Mouse (Mus musculus): Measurements from ENCODE around the gene Gm28845. TPM values are rescaled to one million over a fixed set of nuclear protein-coding genes. Genes with fewer than 3 reads are reported as not detected.
"Not testable (repeated sequence)": the region's sequence is repeated elsewhere in the genome, so short reads cannot be mapped to it uniquely, and the experiment has no call there.

Gene Gm28845
- total RNA-seq, 2 experiments from 2014 or later: not detected

DNA sequence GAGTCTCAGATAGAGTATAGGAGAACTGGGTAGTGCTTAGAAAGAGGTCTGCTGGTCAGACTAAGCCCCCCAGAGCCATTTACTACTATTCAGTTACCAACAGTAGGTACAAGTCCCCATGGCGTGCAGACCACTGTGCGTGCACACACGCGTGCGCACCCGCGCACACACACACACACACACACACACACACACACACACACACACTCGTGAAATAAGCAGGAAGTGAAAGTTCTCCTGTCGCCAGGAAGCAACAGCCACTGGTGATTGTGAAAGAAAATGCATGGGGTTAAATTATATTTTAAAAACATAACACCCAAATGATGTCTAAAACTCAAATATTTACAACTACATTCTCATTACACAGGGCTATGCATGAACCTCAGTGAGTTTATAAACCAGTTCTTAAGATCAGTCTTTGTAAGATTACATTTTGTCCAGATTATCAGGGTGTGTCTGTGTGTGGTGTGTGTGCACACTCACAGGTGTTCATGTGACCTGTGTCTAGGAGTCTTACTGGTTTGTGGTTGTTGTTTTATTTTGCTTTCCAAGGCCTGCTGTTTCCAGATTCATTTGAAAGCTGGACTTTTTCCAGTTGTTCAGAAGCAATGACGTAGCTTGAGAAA lies 11.6 kb downstream of the Gm28845 start:
- DNase-seq: no peak

DNA sequence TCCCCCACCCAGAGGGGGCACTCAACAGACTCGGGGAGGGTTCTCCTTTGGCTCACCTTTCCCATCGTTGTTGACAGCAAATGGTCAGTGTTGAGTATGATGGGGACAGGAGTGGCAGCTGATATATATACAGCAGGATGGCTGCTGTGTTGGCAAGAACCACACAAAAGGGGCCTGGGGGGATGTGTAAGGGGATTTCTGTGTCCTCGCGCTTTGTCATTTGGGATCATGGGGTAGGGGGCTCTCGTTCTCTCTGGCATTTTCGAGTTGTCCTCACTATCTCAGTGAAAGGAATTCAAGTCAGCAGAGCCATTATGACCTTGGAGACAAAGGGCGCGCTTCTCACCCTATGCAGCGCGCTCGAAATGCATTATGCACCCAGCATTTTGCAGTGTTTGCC lies 16.1 kb downstream of the Gm28845 start, which contains the start of gene Cryga:
Gene Cryga, minus strand, starts transcription at position 101 of the 400 bp plus-strand sequence.
- DNase-seq: no peak

DNA sequence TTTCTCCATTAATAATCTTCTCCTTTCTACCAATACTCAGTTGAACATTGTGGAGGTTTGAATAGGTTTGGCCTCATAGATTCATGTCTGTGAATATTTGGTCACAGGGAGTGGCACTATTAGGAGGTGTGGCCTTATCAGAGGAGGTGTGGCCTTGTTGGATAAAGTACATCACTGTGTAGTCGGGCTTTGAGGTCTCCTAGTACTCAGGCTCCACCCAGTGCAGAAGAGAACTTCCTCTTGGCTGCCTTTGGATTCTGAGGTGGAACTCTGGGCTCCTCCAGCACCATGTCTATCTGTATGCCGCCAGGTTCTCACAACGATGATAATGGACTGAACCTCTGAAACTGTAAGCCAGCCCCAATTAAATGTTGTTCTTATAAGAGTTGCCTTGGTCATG lies 22.4 kb downstream of the Gm28845 start:
- no peak for DNase-seq

DNA sequence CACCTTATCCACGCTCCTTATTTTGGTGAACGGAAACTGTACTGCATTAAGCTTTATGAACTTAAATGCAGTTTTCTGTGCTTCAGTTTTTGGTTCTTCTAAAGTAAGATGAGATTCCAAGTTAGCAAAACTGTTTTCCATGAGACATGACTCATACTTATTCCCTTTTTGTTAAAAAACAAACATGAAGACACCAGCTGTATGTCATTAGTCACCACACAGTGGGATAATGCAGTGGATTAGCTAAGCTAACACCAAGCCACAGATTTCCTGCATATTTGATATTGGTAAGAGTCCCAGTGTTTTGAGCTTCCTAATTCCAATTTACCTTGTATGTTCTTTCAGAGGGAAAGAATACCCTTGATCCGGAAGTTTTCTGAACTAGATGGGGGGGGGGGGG lies 27.8 kb downstream of the Gm28845 start:
- no peak for DNase-seq

DNA sequence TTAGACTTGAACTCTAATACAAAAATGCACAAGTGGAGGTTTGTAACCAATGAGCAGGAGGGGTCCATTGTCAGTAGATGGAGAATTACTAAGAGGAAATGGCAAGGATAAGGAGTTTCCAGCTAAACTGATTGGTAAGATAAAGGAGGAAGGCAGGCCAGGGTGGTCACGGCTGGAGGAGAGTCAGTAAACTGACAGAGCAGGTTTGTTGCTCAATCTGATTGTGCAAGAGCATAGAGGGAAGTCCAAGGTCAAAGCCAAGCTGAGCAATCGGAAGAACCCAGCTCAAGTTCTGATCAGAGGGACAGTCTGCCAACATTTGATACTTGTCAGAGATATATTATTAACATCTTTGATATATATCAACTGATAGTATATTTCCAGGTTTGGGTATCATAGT lies 29.0 kb downstream of the Gm28845 start:
- peak; percentile 67 for DNase-seq

DNA sequence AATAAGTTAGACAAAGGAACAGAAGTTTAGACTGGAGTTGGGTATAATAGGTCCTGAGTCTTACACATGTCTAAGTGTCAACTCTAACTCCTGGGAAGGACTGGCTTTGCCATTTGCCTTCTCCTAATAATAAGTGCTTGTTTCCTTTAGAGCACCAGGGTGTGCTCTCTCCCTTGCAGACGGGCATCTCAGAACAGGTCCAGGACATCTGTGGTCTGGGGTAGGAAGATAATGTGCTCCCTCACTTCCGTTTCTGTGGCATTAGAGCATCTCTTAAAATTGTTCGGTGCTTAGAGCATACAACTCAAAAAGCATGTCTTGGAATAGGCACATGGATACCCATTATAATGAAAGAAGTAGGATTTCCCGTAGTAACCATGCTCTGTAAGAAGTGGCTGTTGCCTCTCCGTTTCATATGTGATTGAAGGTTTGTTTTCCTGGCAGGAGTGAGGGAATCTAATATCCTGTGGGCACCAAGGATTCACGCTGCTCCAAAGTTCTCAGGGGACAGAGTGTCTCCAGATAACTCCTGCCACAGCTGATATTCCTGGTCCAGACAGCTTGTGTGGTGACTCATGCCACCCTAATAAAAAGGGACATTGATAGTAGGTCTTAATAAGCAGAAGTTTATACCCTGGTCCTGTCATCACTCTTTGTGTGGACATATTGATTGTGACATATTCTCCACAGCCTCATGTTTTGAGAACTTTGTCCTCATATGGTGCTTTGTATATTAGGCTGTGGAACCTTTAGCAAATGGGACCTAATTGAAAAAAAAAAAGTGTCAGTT lies 30.6 kb downstream of the Gm28845 start:
- no peak for DNase-seq

DNA sequence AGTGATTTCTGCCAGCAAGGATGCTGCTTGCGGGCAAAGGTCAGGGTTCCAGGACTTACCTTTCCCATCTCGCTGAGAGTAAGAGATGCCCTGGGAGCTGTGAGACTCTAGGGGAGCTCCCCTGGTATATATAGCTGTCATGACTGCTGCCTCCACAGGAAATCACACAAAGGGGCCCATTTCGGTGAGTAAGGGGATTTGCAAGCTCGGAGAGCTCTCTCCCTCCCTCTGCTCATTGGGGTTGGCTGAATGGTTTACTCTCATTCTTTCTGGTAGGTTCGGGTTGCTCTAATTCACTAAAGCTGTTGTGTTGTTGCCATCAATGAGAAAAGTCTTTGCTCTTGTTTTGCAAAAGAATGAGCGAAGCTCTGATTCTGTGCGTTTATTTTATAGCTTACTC lies 37.2 kb downstream of the Gm28845 start, which contains the start of gene Crygb:
Gene Crygb, minus strand, starts transcription at position 101 of the 400 bp plus-strand sequence.
- DNase-seq: no peak

DNA sequence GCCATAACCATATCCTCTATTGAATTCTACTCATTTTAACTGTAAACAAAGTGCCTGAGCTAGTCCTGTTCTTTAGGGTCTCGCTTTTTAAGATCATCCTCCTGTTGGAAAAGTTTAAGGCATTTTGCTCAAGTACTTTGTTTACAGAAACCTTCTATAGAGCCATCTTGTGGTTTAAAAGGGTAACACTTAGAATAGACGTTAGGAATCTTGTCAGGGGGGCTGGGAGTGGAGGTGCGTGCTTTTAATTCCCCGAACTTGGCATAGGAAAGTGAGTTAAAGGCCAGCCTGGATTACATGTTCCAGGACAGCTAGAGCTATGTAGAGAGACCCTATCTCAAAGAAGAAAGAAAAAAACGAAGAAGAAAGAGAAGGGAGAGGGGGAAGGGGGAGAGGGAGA lies 43.8 kb downstream of the Gm28845 start:
- no peak for DNase-seq

DNA sequence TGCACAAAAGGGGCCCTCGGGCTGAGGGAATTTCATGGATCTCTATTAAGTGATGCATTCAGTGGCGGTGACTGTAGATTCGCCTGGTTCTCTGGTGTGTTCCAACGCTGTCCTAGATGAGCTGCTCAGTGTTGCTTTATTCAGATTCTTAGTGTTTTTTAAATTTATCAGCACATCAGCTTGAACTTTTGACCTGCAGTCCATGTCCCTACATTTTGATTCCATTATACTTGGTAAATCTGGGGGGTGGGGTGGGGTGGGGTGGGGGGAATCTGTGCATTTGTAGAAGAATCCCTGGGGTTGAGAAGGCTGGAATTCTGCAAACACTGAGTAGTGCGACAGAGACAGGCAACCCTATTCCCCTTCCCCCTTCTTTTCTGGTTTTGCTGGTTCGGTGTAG lies 45.8 kb downstream of the Gm28845 start, which contains the start of gene Crygc:
Gene Crygc, minus strand, starts transcription at position 101 of the 400 bp plus-strand sequence.
- no peak for DNase-seq

DNA sequence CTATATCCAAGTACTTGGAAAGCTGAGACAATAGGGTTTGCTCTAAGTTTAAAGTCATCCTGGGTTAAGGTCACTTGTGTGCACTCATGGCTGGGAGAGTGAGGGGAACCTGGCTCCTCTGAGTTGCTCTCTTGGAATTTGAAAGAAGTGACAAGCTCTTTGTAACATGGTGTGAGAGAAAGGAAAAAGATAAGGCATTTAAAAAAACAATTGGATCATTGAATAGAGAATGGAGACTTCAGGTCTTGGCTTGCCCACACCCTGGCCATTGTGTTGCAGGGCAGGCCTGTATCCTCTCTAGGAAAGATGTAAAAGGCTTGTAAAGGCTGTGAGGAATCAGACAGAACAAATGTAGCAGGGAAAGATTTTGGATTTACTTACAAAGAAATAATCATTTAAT lies 51.5 kb downstream of the Gm28845 start:
- DNase-seq: no peak

DNA sequence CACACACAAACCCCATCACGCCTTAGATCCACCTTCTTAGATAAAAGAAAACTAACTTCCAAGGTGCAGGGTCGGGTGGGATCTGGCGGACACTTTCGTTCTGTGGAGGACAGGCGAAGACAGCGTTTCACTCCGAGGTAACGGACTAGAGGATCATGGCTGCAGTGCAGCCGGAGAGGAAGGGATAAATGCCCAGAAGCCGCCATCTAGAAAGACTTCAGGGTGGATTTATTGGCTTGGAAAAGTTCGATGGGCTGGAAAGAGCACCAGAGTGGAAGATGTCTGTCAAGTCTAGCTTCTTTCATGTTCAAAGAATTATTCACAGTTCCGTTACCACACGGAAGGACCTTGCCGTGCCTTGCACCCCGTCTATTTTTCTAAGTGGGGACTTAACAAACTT lies 55.2 kb downstream of the Gm28845 start:
- no peak for DNase-seq

DNA sequence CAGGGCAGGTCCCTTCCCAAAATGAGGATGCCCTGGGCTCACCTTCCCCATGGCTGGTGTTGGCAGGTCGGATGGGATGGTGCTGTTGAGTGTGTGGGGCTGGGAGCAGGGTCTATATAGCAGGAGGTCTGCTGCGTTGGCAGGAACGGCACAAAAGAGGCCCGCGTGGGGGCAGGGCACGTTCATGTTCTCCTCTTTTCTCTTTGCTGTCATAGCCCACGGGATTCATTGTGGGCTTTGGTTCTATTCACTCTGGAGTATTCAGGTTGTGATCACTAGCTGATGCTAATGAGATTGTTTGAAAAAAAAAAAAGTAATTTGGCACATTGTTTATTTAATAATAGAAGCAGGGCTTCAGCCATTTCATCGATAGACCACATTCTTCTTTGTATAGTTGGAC lies 56.0 kb downstream of the Gm28845 start, which contains the start of gene Crygd:
Gene Crygd, minus strand, starts transcription at position 101 of the 400 bp plus-strand sequence.
- no peak for DNase-seq

DNA sequence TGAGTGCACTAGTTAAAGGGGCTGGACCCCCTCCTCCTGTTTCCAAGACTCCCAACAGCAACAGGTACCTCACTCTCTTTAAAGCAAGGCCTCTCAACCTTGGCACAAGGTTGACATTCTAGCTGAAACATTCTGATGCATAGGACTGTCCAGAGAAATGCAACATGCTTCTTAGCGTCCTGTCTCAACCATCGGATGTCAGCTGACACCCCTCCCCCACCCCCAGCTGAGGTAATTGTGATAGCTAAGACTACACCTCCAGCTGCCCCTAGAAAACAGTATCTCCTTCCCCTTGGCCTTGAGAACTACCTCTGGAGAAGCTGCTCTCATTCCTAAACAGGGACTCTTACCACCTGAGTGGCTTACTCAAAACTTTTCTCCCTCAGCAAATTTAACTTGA lies 67.2 kb downstream of the Gm28845 start:
- no peak for DNase-seq

DNA sequence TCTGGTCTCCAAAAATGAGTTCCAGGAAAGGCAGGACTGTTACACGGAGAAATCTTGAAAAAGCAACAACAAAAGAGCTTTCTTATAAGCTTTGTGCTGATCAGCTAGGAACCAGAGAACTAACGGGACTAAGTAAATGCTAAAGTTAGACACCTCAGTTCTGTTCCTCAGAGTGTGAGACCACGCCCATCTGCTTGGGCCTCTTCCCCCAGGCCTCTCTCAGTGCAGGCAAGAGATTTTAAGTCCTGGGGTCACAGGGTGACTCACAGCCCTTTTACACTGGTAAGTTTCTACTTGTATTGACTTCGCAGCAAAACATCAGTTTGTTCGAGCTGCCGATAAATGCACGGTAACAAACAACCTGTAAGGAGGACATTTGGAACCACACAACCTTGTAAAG lies 67.7 kb downstream of the Gm28845 start:
- DNase-seq: no peak

DNA sequence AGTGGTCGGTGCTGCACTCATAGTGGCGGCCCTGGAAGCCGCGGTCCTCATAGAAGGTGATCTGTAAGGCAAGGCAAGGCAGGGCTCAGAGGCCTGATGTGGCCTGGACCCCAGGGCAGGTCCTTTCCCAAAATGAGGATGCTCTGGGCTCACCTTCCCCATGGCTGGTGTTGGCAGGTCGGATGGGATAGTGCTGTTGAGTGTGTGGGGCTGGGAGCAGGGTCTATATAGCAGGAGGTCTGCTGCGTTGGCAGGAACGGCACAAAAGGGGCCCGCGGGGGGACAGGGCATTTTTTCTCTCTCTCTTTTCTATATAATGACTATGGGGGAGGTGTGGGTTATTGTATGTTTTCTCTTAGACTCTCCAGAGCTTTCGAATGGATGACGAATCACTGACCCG lies 68.4 kb downstream of the Gm28845 start, which contains the start of gene Cryge:
Gene Cryge, minus strand, starts transcription at position 198 of the 400 bp plus-strand sequence.
- not testable (repeated sequence) for DNase-seq

Other genes with a start within 250 kb of the Gm28845 start
- 10 to 100 TPM; 16.2 to 22.5 TPM for gene Plekhm3, start 162.7 kb downstream of the Gm28845 start, total RNA-seq (2021)
- gene Akr1cl, start 86.8 kb downstream of the Gm28845 start, total RNA-seq (2021): 100 to 1,000 TPM; 263 to 490 TPM
- gene Cryge, start 68.4 kb downstream of the Gm28845 start, total RNA-seq (2021): not detected
- gene Crygd, start 56.1 kb downstream of the Gm28845 start, total RNA-seq (2021): not detected
- gene Crygc, start 45.9 kb downstream of the Gm28845 start, total RNA-seq (2021): not detected
- gene Crygb, start 37.3 kb downstream of the Gm28845 start, total RNA-seq (2021): not detected
- not detected for gene Cryga, start 16.2 kb downstream of the Gm28845 start, total RNA-seq (2021)
- under 1 TPM; 0.24 to 0.36 TPM for gene D630023F18Rik, start 3.7 kb upstream of the Gm28845 start, total RNA-seq (2021)
- 100 to 1,000 TPM; 272 to 322 TPM for gene Idh1, start 66.9 kb upstream of the Gm28845 start, total RNA-seq (2021)
- gene Pikfyve, start 67.1 kb upstream of the Gm28845 start, total RNA-seq (2021): 10 to 100 TPM; 22.8 to 26.2 TPM
- gene Pth2r, start 162.5 kb upstream of the Gm28845 start, total RNA-seq (2021): not detected

Data from adrenal gland, postnatal 10 days (tissue).